Mouse (Mus musculus) heart, embryonic 11.5 days (tissue): ENCODE measurements at regions not wholly inside any gene's neighbourhood (a gene's known extent, or its start where the extent isn't known, plus 50 kb on each side); places are given as distances from the start of the nearest gene placed in this dataset.

Experiments
- ATAC-seq: fragments of 200-750 bp; cut with Nextera tagmentation; replicated peaks from 2 replicates; pipeline ENCODE4 v1.8.0; 2017; ENCODE audit warnings: moderate library complexity; ENCODE audit not compliant: insufficient number of reproducible peaks, low FRiP score, low TSS enrichment
- H3K27ac ChIP-seq: fragments of 300-500 bp; sonication (generic); 2 replicates; pipeline ENCODE4 v1.5.1; 2014; ENCODE audit warnings: mild to moderate bottlenecking, low read depth, low read length
- H3K27me3 ChIP-seq: fragments of 300-500 bp; sonication (generic); 2 replicates; pipeline ENCODE4 v1.6.1; 2014; ENCODE audit warnings: mild to moderate bottlenecking, low read length, mixed read lengths; ENCODE audit not compliant: control insufficient read depth, insufficient read depth
- H3K36me3 ChIP-seq: fragments of 300-500 bp; sonication (generic); 2 replicates; pipeline ENCODE4 v1.6.1; 2014; ENCODE audit warnings: mild to moderate bottlenecking, low read length, moderate library complexity, mixed read lengths; ENCODE audit not compliant: control insufficient read depth, insufficient read depth
- H3K4me1 ChIP-seq: fragments of 300-500 bp; sonication (generic); 2 replicates; pipeline ENCODE4 v1.6.1; 2014; ENCODE audit warnings: low read length; ENCODE audit not compliant: control insufficient read depth, insufficient read depth
- H3K4me2 ChIP-seq: fragments of 300-500 bp; sonication (generic); 2 replicates; pipeline ENCODE4 v1.6.1; 2014; ENCODE audit warnings: mild to moderate bottlenecking, moderate library complexity
- H3K4me3 ChIP-seq: fragments of 300-500 bp; sonication (generic); 2 replicates; pipeline ENCODE4 v1.5.1; 2014; ENCODE audit warnings: low read depth, low read length
- H3K9ac ChIP-seq: fragments of 300-500 bp; sonication (generic); 2 replicates; pipeline ENCODE4 v1.6.1; 2014; ENCODE audit warnings: mild to moderate bottlenecking, low read depth, low read length, moderate library complexity
- H3K9me3 ChIP-seq: fragments of 300-500 bp; sonication (generic); replicated peaks from 2 replicates; pipeline ENCODE4 v1.6.1; 2016; ENCODE audit warnings: low read length; ENCODE audit not compliant: control insufficient read depth
- WGBS: fragments of 180-500 bp; shearing (Covaris S2); extraction: QIAGEN DNeasy Blood & Tissue Kit; methylation state at CpG from one replicate; pipeline ENCODE4 v1.1.7; 2014; ENCODE audit not compliant: insufficient replicate concordance; 5-methylcytosine and 5-hydroxymethylcytosine counted together

- no peak overlapping the region for H3K4me2 ChIP-seq
- H3K27ac ChIP-seq: no peak overlapping the region
- 87% methylated on average over 6 of the region's 6 CpGs for WGBS
- no peaks in the 10 kb centered on the region for H3K27me3 ChIP-seq
- no peaks in the 10 kb centered on the region for H3K9me3 ChIP-seq
- H3K4me1 ChIP-seq: no peaks in the 10 kb centered on the region
- ATAC-seq: no peak
- H3K9ac ChIP-seq: no peak overlapping the region
- H3K36me3 ChIP-seq: no peaks in the 10 kb centered on the region
- no peak overlapping the region for H3K4me3 ChIP-seq
These were observed 97.4 kb downstream of the Dad1 start for GRCm38 (mm10) chr14:54156536-54156935.

- Histone ChIP-seq H3K4me1 (no peaks in the 10 kb centered on the region), H3K9ac (no peak overlapping the region), H3K4me2 (no peak overlapping the region), H3K27ac (no peak overlapping the region), H3K4me3 (no peak overlapping the region), H3K36me3 (no peaks in the 10 kb centered on the region), H3K27me3 (no peaks in the 10 kb centered on the region), H3K9me3 (no peaks in the 10 kb centered on the region)
- 39% methylated on average over 6 of the region's 6 CpGs for WGBS
- ATAC-seq: no peak
These were observed 101.2 kb downstream of the Dad1 start for GRCm38 (mm10) chr14:54152485-54153235.

- no peaks in the 10 kb centered on the region for H3K9me3 ChIP-seq
- WGBS: 75% methylated on average over 2 of the region's 2 CpGs
- no peaks in the 10 kb centered on the region for H3K27me3 ChIP-seq
- H3K27ac ChIP-seq: no peak overlapping the region
- no peak for ATAC-seq
- H3K4me1 ChIP-seq: no peaks in the 10 kb centered on the region
- no peak overlapping the region for H3K9ac ChIP-seq
- H3K4me3 ChIP-seq: no peak overlapping the region
- H3K4me2 ChIP-seq: no peak overlapping the region
- H3K36me3 ChIP-seq: no peaks in the 10 kb centered on the region
These were observed 102.0 kb downstream of the Dad1 start for GRCm38 (mm10) chr14:54151921-54152320.

GRCm38 (mm10) chr14:54151272-54151671, 102.6 kb downstream of the Dad1 start:
- H3K4me1 ChIP-seq: 0 out of 2 replicates have a peak, but pooled peaks cover 3% of the 10 kb centered on the region

GRCm38 (mm10) chr14:54150221-54150620, 103.7 kb downstream of the Dad1 start:
- Histone ChIP-seq H3K9ac (no peak overlapping the region), H3K4me2 (no peak overlapping the region), H3K4me1 (0 out of 2 replicates have a peak, but pooled peaks cover 9% of the 10 kb centered on the region), H3K4me3 (no peak overlapping the region), H3K9me3 (no peaks in the 10 kb centered on the region), H3K27me3 (no peaks in the 10 kb centered on the region), H3K27ac (no peak overlapping the region), H3K36me3 (no peaks in the 10 kb centered on the region)
- no peak for ATAC-seq
- 83% methylated on average over 5 of the region's 5 CpGs for WGBS

More at GRCm38 (mm10) chr14:54151272-54151671, 102.6 kb downstream of the Dad1 start:
- no peak overlapping the region for H3K4me3 ChIP-seq
- no peak overlapping the region for H3K27ac ChIP-seq
- no peaks in the 10 kb centered on the region for H3K27me3 ChIP-seq
- no peak for ATAC-seq
- H3K9ac ChIP-seq: no peak overlapping the region
- no peaks in the 10 kb centered on the region for H3K36me3 ChIP-seq
- no peak overlapping the region for H3K4me2 ChIP-seq
- WGBS: 74% methylated on average over 3 of the region's 3 CpGs
- no peaks in the 10 kb centered on the region for H3K9me3 ChIP-seq

GRCm38 (mm10) chr14:54148626-54149025, 105.3 kb downstream of the Dad1 start:
- no peaks in the 10 kb centered on the region for H3K27me3 ChIP-seq
- 0 out of 2 replicates have a peak, but pooled peaks cover 9% of the 10 kb centered on the region for H3K4me1 ChIP-seq
- H3K9ac ChIP-seq: no peak overlapping the region
- no peaks in the 10 kb centered on the region for H3K9me3 ChIP-seq
- 85% methylated on average over 10 of the region's 10 CpGs for WGBS
- no peak overlapping the region for H3K4me3 ChIP-seq
- no peak for ATAC-seq
- H3K4me2 ChIP-seq: no peak overlapping the region
- no peaks in the 10 kb centered on the region for H3K36me3 ChIP-seq
- no peak overlapping the region for H3K27ac ChIP-seq

GRCm38 (mm10) chr14:54148121-54148520, 105.8 kb downstream of the Dad1 start:
- no peaks in the 10 kb centered on the region for H3K27me3 ChIP-seq
- ATAC-seq: no peak

GRCm38 (mm10) chr14:54147546-54147945, 106.4 kb downstream of the Dad1 start:
- H3K9me3 ChIP-seq: no peaks in the 10 kb centered on the region
- no peak for ATAC-seq
- no peak overlapping the region for H3K4me2 ChIP-seq
- WGBS: 69% methylated on average over 6 of the region's 7 CpGs
- H3K4me3 ChIP-seq: no peak overlapping the region
- no peaks in the 10 kb centered on the region for H3K36me3 ChIP-seq
- no peak overlapping the region for H3K27ac ChIP-seq
- H3K9ac ChIP-seq: no peak overlapping the region
- H3K27me3 ChIP-seq: no peaks in the 10 kb centered on the region
- H3K4me1 ChIP-seq: 0 out of 2 replicates have a peak, but pooled peaks cover 9% of the 10 kb centered on the region

More at GRCm38 (mm10) chr14:54148121-54148520, 105.8 kb downstream of the Dad1 start:
- Histone ChIP-seq H3K9ac (no peak overlapping the region), H3K27ac (no peak overlapping the region), H3K4me2 (no peak overlapping the region), H3K36me3 (no peaks in the 10 kb centered on the region), H3K4me3 (no peak overlapping the region), H3K9me3 (no peaks in the 10 kb centered on the region), H3K4me1 (0 out of 2 replicates have a peak, but pooled peaks cover 9% of the 10 kb centered on the region)
- 71% methylated on average over 4 of the region's 4 CpGs for WGBS
